Mouse (Mus musculus) embryonic stem cell, embryonic (primary cell): ENCODE data around the gene Ttc39b.

Experiments
- CTCF ChIA-PET, 4 experiments: fragments of 300-600 bp in 2 of 4; fragments of 350-600 bp in 2 of 4; sonication (Branson Sonifier 250); formaldehyde crosslinking; loops; one replicate each; lab custom pipeline; 2022; ENCODE audit warnings: inconsistent platforms in 2 of 4; lab: Charles Lee
- POLR2A ChIA-PET, 4 experiments: fragments of 300-600 bp in 2 of 4; fragments of 350-600 bp in 2 of 4; sonication (Branson Sonifier 250); formaldehyde crosslinking; loops; one replicate each; lab custom pipeline; 2022; ENCODE audit warnings: antibody characterized with exemption in 4 of 4, inconsistent platforms in 1 of 4; lab: Charles Lee

The Ttc39b gene

GRCm38 (mm10) chr4:83270481-83270880 lies 53.6 kb downstream of the Ttc39b start:
- CTCF ChIA-PET = interaction anchor here in 1 of 4 experiments (0.7 kb wide), 1 partner anchor 8 kb away, joined by 3 read pairs; no protein-coding TSS in a partner anchor
- POLR2A ChIA-PET = no interaction called here

DNA sequence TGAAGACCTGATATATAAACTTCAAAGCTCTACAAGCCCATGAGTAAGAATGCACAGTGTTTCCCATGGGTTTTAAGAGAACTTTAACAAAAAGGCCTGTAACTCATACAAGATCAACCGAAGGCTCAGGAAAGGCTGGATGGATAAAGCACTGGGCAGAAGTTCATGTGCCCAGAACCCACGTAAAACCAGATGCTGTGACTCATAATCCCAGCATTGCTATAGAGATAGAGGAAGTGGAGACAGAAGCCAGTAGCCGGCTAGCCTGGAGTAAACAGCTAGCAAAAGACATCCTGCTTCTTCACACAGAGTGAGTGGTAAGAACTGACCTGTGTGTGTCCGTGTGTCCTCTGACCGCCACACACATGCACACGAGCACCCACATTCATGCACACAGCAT lies 54.4 kb downstream of the Ttc39b start:
- CTCF ChIA-PET = interaction anchor here in 1 of 4 experiments (0.6 kb wide), 1 partner anchor 20 kb away, joined by 3 read pairs; no protein-coding TSS in a partner anchor

DNA sequence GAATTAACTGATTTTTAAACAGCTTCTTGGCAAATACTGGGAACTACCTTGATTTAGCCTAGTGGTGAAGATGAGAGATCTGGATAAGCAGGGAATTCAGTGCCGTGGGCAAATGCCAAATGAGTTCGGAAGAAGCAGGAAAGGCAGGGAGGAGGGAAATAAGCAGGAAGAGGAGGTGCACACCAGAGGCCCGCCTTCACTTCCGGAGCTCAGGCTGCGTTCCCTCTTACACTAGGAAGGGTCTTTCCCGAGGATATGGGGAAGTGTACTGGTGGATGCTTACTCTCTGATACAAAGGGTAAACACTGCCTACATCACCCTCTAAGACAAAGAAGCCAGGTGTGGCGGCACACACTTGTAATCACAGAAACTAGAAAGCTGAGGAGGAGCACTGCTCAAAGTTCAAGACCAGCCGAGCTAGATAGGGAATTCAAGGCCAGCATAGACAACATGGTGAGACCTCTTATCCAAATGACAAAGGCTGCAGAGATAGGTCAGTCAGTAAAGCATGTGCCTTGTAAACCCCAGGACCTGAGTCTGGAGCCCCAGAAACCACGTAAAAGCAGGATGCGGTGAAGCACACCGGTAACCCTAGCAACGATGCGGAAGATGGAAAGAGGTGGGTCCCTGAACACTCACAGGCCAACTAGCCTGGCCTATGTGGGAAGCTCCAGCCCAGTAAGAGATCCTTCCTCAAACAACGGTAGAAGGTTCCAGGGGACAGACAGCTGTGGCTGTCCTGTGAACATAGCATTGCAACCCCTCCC lies 57.9 kb downstream of the Ttc39b start:
- POLR2A ChIA-PET = interaction anchor here (0.6 to 3.4 kb wide), 21 partner anchors 8 to 259 kb away, joined by 3 to 21 read pairs (median 3); partner anchors contain the start of genes Snapc3 (in 2 of the 4) and Ccdc171 (in 1 of the 4)

More for the DNA sequence above, 54.4 kb downstream of the Ttc39b start:
- POLR2A ChIA-PET = interaction anchor here in 1 of 4 experiments (1.0 kb wide), 1 partner anchor 11 kb away, joined by 3 read pairs; no protein-coding TSS in a partner anchor

GRCm38 (mm10) chr4:83264832-83265231 lies 59.2 kb downstream of the Ttc39b start:
- POLR2A ChIA-PET = interaction anchor here in 2 of 4 experiments (1.0 to 3.4 kb wide), 4 partner anchors 9 to 58 kb away, joined by 4 to 21 read pairs (median 7); no protein-coding TSS in a partner anchor

More for the DNA sequence above, 57.9 kb downstream of the Ttc39b start:
- CTCF ChIA-PET = interaction anchor here in 3 of 4 experiments (0.7 to 2.0 kb wide), 4 partner anchors 26 to 78 kb away, joined by 3 to 7 read pairs (median 4); no protein-coding TSS in a partner anchor

GRCm38 (mm10) chr4:83261998-83262397 lies 62.1 kb downstream of the Ttc39b start:
- POLR2A ChIA-PET = interaction anchor here (0.5 to 4.8 kb wide), 24 partner anchors 10 to 160 kb away, joined by 3 to 20 read pairs (median 4); partner anchors contain the start of gene Ttc39b (in 1 of the 4)
- CTCF ChIA-PET = interaction anchor here (0.5 to 2.7 kb wide), 42 partner anchors 8 to 1399 kb away, joined by 3 to 11 read pairs (median 4); partner anchors contain the start of gene Ttc39b (in 1 of the 4)

More at GRCm38 (mm10) chr4:83264832-83265231, 59.2 kb downstream of the Ttc39b start:
- CTCF ChIA-PET = interaction anchor here in 2 of 4 experiments (0.7 to 2.0 kb wide), 2 partner anchors 40 to 382 kb away, joined by 3 to 7 read pairs; no protein-coding TSS in a partner anchor

GRCm38 (mm10) chr4:83259690-83260089 lies 64.4 kb downstream of the Ttc39b start:
- CTCF ChIA-PET = interaction anchor here in 1 of 4 experiments (1.6 kb wide), 1 partner anchor 85 kb away, joined by 5 read pairs; no protein-coding TSS in a partner anchor
- POLR2A ChIA-PET = interaction anchor here in 2 of 4 experiments (0.6 to 4.8 kb wide), 6 partner anchors 9 to 267 kb away, joined by 3 to 20 read pairs (median 4); partner anchors contain the start of gene Ttc39b (in 1 of the 2)

- ChIA-PET POLR2A (interaction anchor here in 3 of 4 experiments (1.0 to 4.8 kb wide), 13 partner anchors 8 to 241 kb away, joined by 3 to 20 read pairs (median 5); partner anchors contain the start of genes Ttc39b (in 2 of the 3) and Snapc3 (in 1 of the 3)), CTCF (interaction anchor here in 1 of 4 experiments (1.4 kb wide), 1 partner anchor 25 kb away, joined by 3 read pairs; no protein-coding TSS in a partner anchor)
Observed at GRCm38 (mm10) chr4:83258273-83258672, 65.8 kb downstream of the Ttc39b start.

GRCm38 (mm10) chr4:83257279-83258260 lies 66.5 kb downstream of the Ttc39b start:
- CTCF ChIA-PET = interaction anchor here in 3 of 4 experiments (0.6 to 1.4 kb wide), 3 partner anchors 24 to 230 kb away, joined by 3 read pairs; no protein-coding TSS in a partner anchor
- POLR2A ChIA-PET = interaction anchor here in 3 of 4 experiments (0.7 to 2.7 kb wide), 41 partner anchors 8 to 267 kb away, joined by 3 to 10 read pairs (median 4); partner anchors contain the start of genes Ttc39b (in 2 of the 3) and Snapc3 (in 1 of the 3)

DNA sequence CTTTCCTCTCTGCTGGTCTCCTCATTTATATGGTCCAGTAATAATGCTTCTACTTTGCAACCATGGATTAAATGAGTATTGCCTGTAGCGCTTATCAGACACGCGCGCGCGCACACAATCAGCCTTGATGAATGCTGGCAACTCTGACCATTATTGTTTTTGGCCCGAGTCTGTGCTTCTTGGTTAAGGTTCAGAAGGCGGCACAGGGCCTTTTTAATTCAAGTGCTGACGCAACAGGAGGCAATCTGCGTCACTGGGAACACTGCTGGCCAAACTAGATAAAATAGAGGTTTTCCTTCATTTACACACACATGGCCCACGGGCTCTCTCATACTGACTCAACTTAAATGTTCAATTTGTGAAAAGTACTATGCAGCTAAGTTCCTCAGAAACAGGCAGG lies 67.3 kb downstream of the Ttc39b start:
- ChIA-PET CTCF (interaction anchor here in 3 of 4 experiments (0.6 to 1.4 kb wide), 3 partner anchors 24 to 231 kb away, joined by 3 read pairs; no protein-coding TSS in a partner anchor), POLR2A (interaction anchor here in 3 of 4 experiments (0.7 to 2.7 kb wide), 31 partner anchors 9 to 268 kb away, joined by 3 to 20 read pairs (median 4); partner anchors contain the start of gene Ttc39b (in 1 of the 3))

- ChIA-PET CTCF (interaction anchor here in 1 of 4 experiments (0.6 to 1.1 kb wide), 2 partner anchors 15 to 153 kb away, joined by 3 to 4 read pairs; no protein-coding TSS in a partner anchor), POLR2A (interaction anchor here in 3 of 4 experiments (0.6 to 2.7 kb wide), 13 partner anchors 10 to 736 kb away, joined by 3 to 20 read pairs (median 4); partner anchors contain the start of genes Ccdc171 (in 1 of the 3) and Snapc3 (in 1 of the 3))
Observed at GRCm38 (mm10) chr4:83254941-83255340, 69.1 kb downstream of the Ttc39b start.

- ChIA-PET POLR2A (interaction anchor here in 3 of 4 experiments (0.6 to 1.0 kb wide), 7 partner anchors 12 to 91 kb away, joined by 3 to 5 read pairs (median 3); partner anchors contain the start of gene Ttc39b (in 1 of the 3)), CTCF (interaction anchor here (0.5 to 0.7 kb wide), 5 partner anchors 9 to 1989 kb away, joined by 3 to 20 read pairs (median 3); no protein-coding TSS in a partner anchor)
Observed at GRCm38 (mm10) chr4:83253679-83254078, 70.4 kb downstream of the Ttc39b start.

DNA sequence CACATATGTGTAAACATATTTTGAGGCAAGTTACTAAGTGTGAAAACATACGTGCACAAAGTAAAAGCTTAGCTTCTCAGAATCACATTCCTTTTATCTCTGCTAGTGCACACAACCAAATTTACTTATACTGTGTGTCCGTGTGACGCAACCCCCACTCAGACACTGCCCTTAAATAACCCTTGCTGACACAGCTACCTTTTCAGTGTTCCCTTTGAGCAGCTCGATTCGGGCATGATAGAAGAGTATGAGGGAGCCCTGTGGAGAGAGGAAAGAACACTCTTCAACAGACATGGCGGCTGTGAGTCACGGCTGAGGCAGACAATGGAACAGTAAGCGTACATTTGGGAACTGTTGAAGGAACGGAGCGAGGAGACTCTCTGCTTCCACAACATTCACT lies 80.3 kb downstream of the Ttc39b start:
- CTCF ChIA-PET = no interaction called here
- POLR2A ChIA-PET = interaction anchor here in 3 of 4 experiments (0.7 to 3.2 kb wide), 8 partner anchors 10 to 299 kb away, joined by 3 to 20 read pairs (median 4); partner anchors contain the start of gene Ttc39b (in 1 of the 3)

- POLR2A ChIA-PET = interaction anchor here in 2 of 4 experiments (0.6 to 1.6 kb wide), 3 partner anchors 12 to 1823 kb away, joined by 3 to 5 read pairs (median 3); no protein-coding TSS in a partner anchor
- CTCF ChIA-PET = interaction anchor here in 2 of 4 experiments (0.7 to 1.1 kb wide), 3 partner anchors 21 to 34 kb away, joined by 3 to 13 read pairs (median 13); no protein-coding TSS in a partner anchor
Observed at GRCm38 (mm10) chr4:83241630-83242029, 82.4 kb downstream of the Ttc39b start.

GRCm38 (mm10) chr4:83237656-83238055 lies 86.4 kb downstream of the Ttc39b start:
- CTCF ChIA-PET = no interaction called here

DNA sequence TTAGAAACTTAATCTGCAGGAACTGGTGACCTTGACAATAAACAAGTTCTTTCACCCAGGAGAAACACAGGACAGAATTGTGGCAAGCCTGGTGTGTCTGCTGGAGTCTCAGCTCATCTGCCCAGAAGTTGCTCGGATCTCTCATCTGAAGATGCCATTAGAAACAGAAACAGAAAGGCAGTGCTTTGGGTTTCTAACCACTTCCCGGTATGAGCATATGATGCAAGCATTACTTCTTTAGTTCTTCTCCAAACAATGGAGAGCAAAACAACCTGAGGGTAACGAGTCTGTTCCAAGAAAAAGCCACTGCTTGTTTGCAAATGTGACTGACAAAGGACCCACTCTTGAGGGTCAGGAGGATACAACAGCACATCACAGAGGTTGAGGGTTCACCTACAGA lies 88.8 kb downstream of the Ttc39b start:
- POLR2A ChIA-PET = interaction anchor here in 1 of 4 experiments (0.6 to 0.7 kb wide), 2 partner anchors 95 to 377 kb away, joined by 3 to 4 read pairs; no protein-coding TSS in a partner anchor
- CTCF ChIA-PET = interaction anchor here in 1 of 4 experiments (1.4 kb wide), 1 partner anchor 11 kb away, joined by 5 read pairs; no protein-coding TSS in a partner anchor

More at GRCm38 (mm10) chr4:83237656-83238055, 86.4 kb downstream of the Ttc39b start:
- POLR2A ChIA-PET = interaction anchor here in 1 of 4 experiments (1.7 kb wide), 1 partner anchor 8 kb away, joined by 7 read pairs; no protein-coding TSS in a partner anchor

GRCm38 (mm10) chr4:83234739-83235138 lies 89.3 kb downstream of the Ttc39b start:
- CTCF ChIA-PET = no interaction called here
- POLR2A ChIA-PET = interaction anchor here in 2 of 4 experiments (0.6 to 1.0 kb wide), 2 partner anchors 9 to 377 kb away, joined by 3 read pairs; no protein-coding TSS in a partner anchor
